8 mouse cellular contexts compared by ENCODE assay signal in genomic region chr4:116627359-116627716, GRCm38 (mm10). TPM values are rescaled to one million over a fixed set of nuclear protein-coding genes. Genes with fewer than 3 reads are reported as not detected.
DNase-seq lines count a peak whose midpoint lies in the region; TF ChIP-seq lines count a peak whose summit lies in the region.

No protein-coding gene starts in this region.

- H3K36me3 ChIP-seq in macrophage (ENCODE audit: inconsistent target), result no peaks in the 10 kb centered on the region

- intact Hi-C loops in left cerebral cortex, adult 2 months (cut with DNase I), result loop anchor here (2.0 to 5.0 kb wide), 2 partner anchors 23 to 70 kb away; partner anchors contain the start of genes Akr1a1, Gpbp1l1 and Tmem69

- H3K79me2 ChIP-seq in macrophage (ENCODE audit: inconsistent target), result peaks cover 43% of the 10 kb centered on the region

- no peak for TF ChIP-seq CTCF in left cerebral cortex, adult 2 months (IDR thresholded peaks at IDR 0.05)

- H3K4me3 ChIP-seq in left cerebral cortex, adult 2 months, result peak overlapping the region; percentile 99
- peak overlapping the region; percentile 80 for H3K4me3 ChIP-seq in macrophage (ENCODE audit: inconsistent target)

- DNase-seq in adrenal gland, adult (ENCODE audit: inconsistent age in 2 of 2, low spot score in 1 of 2), result peak; percentile 90 to 98
- peak; percentile 90 for DNase-seq in embryo, embryonic 10 days (ENCODE audit: low spot score)
- peak; percentile 86 for DNase-seq in gastrocnemius, postnatal 10 days
- DNase-seq in hindlimb bud, embryonic 11.5 days (ENCODE audit: extremely low spot score, low read depth, low spot score), result peak; percentile 93
- peak; percentile 85 to 87 for DNase-seq in left cerebral cortex, adult 2 months (ENCODE audit: extremely low spot score in 1 of 2, low spot score in 2 of 2)
- DNase-seq in right cerebral cortex, adult 2 months (ENCODE audit: low spot score in 2 of 2), result peak; percentile 87 to 92
- peak; percentile 87 for DNase-seq in urinary bladder, postnatal 25 days (ENCODE audit: low spot score)

- WGBS in macrophage (ENCODE audit: missing documents), result 0% methylated on average over 13 of the region's 13 CpGs

- H3K27ac ChIP-seq in left cerebral cortex, adult 2 months, result peak overlapping the region; percentile 72
- H3K27ac ChIP-seq in macrophage, result peak overlapping the region; percentile 61

RNA-seq across cellular contexts. Expression of gene Nasp, which starts 0.4 kb away (rescaled TPM):
- 10 to 100 TPM; 22.2 to 28.5 TPM for total RNA-seq in gastrocnemius, postnatal 10 days (2021)
- 10 to 100 TPM; 32.6 to 34.9 TPM for total RNA-seq in left cerebral cortex, adult 2 months (2021)
- total RNA-seq in macrophage (2018; cell fraction: chromatin; rRNA removed), result 10 to 100 TPM; 17.0 to 96.4 (median 46.6) TPM
- 10 to 100 TPM; 12.1 to 32.1 (median 23.4) TPM for total RNA-seq in macrophage (2018; cell fraction: cytosol; rRNA removed)
- total RNA-seq in macrophage (2018; cell fraction: nucleus; rRNA removed), result 10 to 100 TPM; 13.4 to 98.4 (median 25.1) TPM
- 25.6 to 55.5 TPM (median 47.9 TPM) in 3 replicates for polyA plus RNA-seq in macrophage (2018)

RNA-seq across cellular contexts. Expression of gene Akr1a1, which starts 24.1 kb away (rescaled TPM):
- total RNA-seq in gastrocnemius, postnatal 10 days (2021), result 100 to 1,000 TPM; 300 to 334 TPM
- total RNA-seq in left cerebral cortex, adult 2 months (2021), result 100 to 1,000 TPM; 376 to 408 TPM
- total RNA-seq in macrophage (2018; cell fraction: chromatin; rRNA removed), result 100 to 1,000 TPM in 24 of 26 experiments, 10 to 100 TPM in 2; 83.3 to 459 (median 260) TPM
- 1,000 to 10,000 TPM; 1,790 to 2,654 (median 2,221) TPM for total RNA-seq in macrophage (2018; cell fraction: cytosol; rRNA removed)
- 1,000 to 10,000 TPM in 2 of 26 experiments, 100 to 1,000 TPM in 24; 276 to 1,128 (median 644) TPM for total RNA-seq in macrophage (2018; cell fraction: nucleus; rRNA removed)
- polyA plus RNA-seq in macrophage (2018), result 1,138 to 1,978 TPM (median 1,711 TPM) in 3 replicates

RNA-seq across cellular contexts. Expression of gene Ccdc17, which starts 30.9 kb away (rescaled TPM):
- 1 to 10 TPM; 2.1 to 2.4 TPM for total RNA-seq in gastrocnemius, postnatal 10 days (2021)
- total RNA-seq in left cerebral cortex, adult 2 months (2021), result 1 to 10 TPM; 5.7 to 6.0 TPM
- total RNA-seq in macrophage (2018; cell fraction: chromatin; rRNA removed), result 10 to 100 TPM in 11 of 26 experiments, 1 to 10 TPM in 15; 3.2 to 19.8 (median 9.2) TPM
- total RNA-seq in macrophage (2018; cell fraction: cytosol; rRNA removed), result 1 to 10 TPM in 25 of 26 experiments, under 1 TPM in 1; 0.91 to 2.9 (median 1.5) TPM
- total RNA-seq in macrophage (2018; cell fraction: nucleus; rRNA removed), result 10 to 100 TPM in 9 of 26 experiments, 1 to 10 TPM in 17; 3.2 to 19.5 (median 8.9) TPM
- polyA plus RNA-seq in macrophage (2018), result 1.6 to 2.2 TPM (median 2.2 TPM) in 3 replicates

RNA-seq across cellular contexts. Expression of gene Prdx1, which starts 58.0 kb away (rescaled TPM):
- total RNA-seq in gastrocnemius, postnatal 10 days (2021), result 100 to 1,000 TPM; 241 to 242 TPM
- total RNA-seq in left cerebral cortex, adult 2 months (2021), result 100 to 1,000 TPM; 136 to 139 TPM
- 100 to 1,000 TPM in 24 of 26 experiments, 10 to 100 TPM in 2; 89.0 to 603 (median 253) TPM for total RNA-seq in macrophage (2018; cell fraction: chromatin; rRNA removed)
- 1,000 to 10,000 TPM in 13 of 26 experiments, 100 to 1,000 TPM in 13; 721 to 1,615 (median 996) TPM for total RNA-seq in macrophage (2018; cell fraction: cytosol; rRNA removed)
- total RNA-seq in macrophage (2018; cell fraction: nucleus; rRNA removed), result 100 to 1,000 TPM in 25 of 26 experiments, 10 to 100 TPM in 1; 85.1 to 546 (median 313) TPM
- polyA plus RNA-seq in macrophage (2018), result 1,330 to 1,969 TPM (median 1,907 TPM) in 3 replicates

Comparison
In these comparisons a context has a peak if more than half of its experiments do, and no peak if none do; other contexts are left out.
1. Peak in every context shown above with its lines: DNase-seq, H3K4me3 ChIP-seq and H3K27ac ChIP-seq.